Mouse (Mus musculus): Measurements from ENCODE around the gene Lctl. TPM values are rescaled to one million over a fixed set of nuclear protein-coding genes. Genes with fewer than 3 reads are reported as not detected.

Gene Lctl
- 0.38 and 0.55 TPM in 2 replicates for total RNA-seq (2012; rRNA removed)
- not detected in 2 replicates for total RNA-seq (2014; rRNA removed)
- polyA plus RNA-seq (2012; ENCODE audit: insufficient read length, low read depth), result 0.21 TPM in 1 of 2 replicates, not detected in the other

DNA sequence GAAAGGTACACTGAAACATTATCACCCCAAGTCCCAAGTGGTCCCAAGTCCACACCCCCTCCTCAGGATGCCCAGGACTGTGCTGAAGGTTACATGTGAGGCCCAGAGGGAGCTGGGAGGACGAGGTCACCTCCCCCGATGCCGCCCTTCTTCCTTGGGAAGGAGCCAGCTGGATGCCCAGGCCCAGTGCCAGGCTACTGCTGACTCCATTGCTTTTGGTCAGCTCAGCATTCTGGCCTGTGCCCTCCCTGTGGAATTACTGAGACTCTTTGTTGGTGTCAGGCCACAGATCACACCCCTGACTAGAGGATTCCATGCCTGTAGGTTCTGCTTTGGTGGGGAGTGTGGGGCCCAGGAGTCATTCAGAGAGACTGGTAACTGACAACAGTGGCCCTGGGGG lies at the start of gene Lctl:
Gene Lctl, plus strand, starts transcription at position 272 of the 400 bp plus-strand sequence.
- dilution Hi-C loops (cut with MboI; ENCODE audit: extremely low pct_ligation_motif_present, extremely low pct_unique_long_range_greater_than_20kb, low sequenced_read_pairs), result no loop called here
- H3K36me3 ChIP-seq (replicated peaks in 1 of 2; ENCODE audit: control insufficient read depth in 1 of 2, insufficient read depth in 1 of 2, low read length in 1 of 2), result no peaks in the 10 kb centered on the region

DNA sequence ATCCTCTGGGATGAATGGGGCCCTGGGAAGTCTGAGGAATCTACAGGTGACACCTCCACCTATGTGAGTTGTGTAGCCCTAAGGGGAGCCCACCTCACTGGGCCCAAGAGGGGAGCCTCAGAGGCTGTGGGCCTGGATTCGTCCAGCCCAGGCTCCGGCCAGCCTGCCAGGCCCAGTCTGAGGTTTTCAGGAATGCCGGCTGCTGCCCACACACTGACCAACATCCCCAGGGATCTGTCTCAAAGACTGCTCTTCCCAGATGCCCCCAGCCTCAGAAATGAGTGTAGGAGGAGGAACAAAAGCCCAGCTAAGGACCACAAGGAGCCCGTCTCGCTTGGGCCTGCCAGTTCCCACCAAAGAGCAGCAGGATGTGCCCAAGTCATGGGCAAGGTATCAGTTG lies 49.2 kb upstream of the Lctl start:
- no peaks in the 10 kb centered on the region for H3K79me2 ChIP-seq (replicated peaks; ENCODE audit: control insufficient read depth, extremely low read depth, insufficient read depth, poor library complexity, severe bottlenecking)
- no peak for DNase-seq (ENCODE audit: extremely low read depth)
- H3K4me3 ChIP-seq (replicated peaks in 1 of 3; ENCODE audit: low read depth in 2 of 3, low read length in 2 of 3, poor library complexity in 1 of 3), result no peak overlapping the region
- H3K27me3 ChIP-seq (replicated peaks), result peaks cover 26% of the 10 kb centered on the region
- H3K4me1 ChIP-seq (ENCODE audit: control insufficient read depth in 1 of 2, insufficient read depth in 2 of 2), result peaks cover 0 to 6% of the 10 kb centered on the region in 2 experiments; a peak in 1 of 4 replicates
- in situ Hi-C loops (cut with MboI; ENCODE audit: low pct_ligation_motif_present, low pct_unique_long_range_greater_than_20kb, low sequenced_read_pairs), result no loop called here
- no peak overlapping the region for H3K27ac ChIP-seq (ENCODE audit: insufficient read depth, low read depth)
- no peaks in the 10 kb centered on the region for H3K36me3 ChIP-seq (replicated peaks in 1 of 2; ENCODE audit: control insufficient read depth in 1 of 2, insufficient read depth in 1 of 2, low read length in 1 of 2)
- dilution Hi-C loops (cut with MboI; ENCODE audit: extremely low pct_ligation_motif_present, extremely low pct_unique_long_range_greater_than_20kb, low sequenced_read_pairs), result no loop called here
- H3K4me2 ChIP-seq (ENCODE audit: insufficient read depth, low read depth, poor library complexity, severe bottlenecking), result no peak overlapping the region
- no peak for TF ChIP-seq PAX5 (IDR thresholded peaks at IDR 0.05; ENCODE audit: low read length)
- TF ChIP-seq MXI1 (IDR thresholded peaks at IDR 0.05; ENCODE audit: low read depth, low read length), result no peak
- no peak for TF ChIP-seq HCFC1 (IDR thresholded peaks at IDR 0.05; ENCODE audit: low read depth, low read length)
- no peak for TF ChIP-seq USF2 (conservative IDR thresholded peaks at IDR 0.05; ENCODE audit: low read depth, low read length)
- no peak for TF ChIP-seq TCF12 (IDR thresholded peaks at IDR 0.05; ENCODE audit: low read depth, low read length)
- no peak for TF ChIP-seq JUN (IDR thresholded peaks at IDR 0.05; ENCODE audit: insufficient read depth, low read depth, low read length)
- TF ChIP-seq UBTF (IDR thresholded peaks at IDR 0.05; ENCODE audit: low read depth, low read length), result no peak
- TF ChIP-seq POLR2AphosphoS2 (IDR thresholded peaks at IDR 0.05; ENCODE audit: low read depth, low read length), result no peak
- TF ChIP-seq RAD21 (IDR thresholded peaks at IDR 0.05; ENCODE audit: low read depth, low read length), result no peak
- TF ChIP-seq CHD2 (IDR thresholded peaks at IDR 0.05; ENCODE audit: low read length), result no peak
- no peak for TF ChIP-seq USF1 (IDR thresholded peaks at IDR 0.05; ENCODE audit: low read depth, low read length)
- TF ChIP-seq ZNF384 (IDR thresholded peaks at IDR 0.05; ENCODE audit: low read depth, low read length), result no peak
- no peak for TF ChIP-seq CHD1 (IDR thresholded peaks at IDR 0.05; ENCODE audit: low read depth, low read length)
- no peaks in the 10 kb centered on the region for H3K9me3 ChIP-seq (replicated peaks; ENCODE audit: low read length)
- H3K9ac ChIP-seq (ENCODE audit: insufficient read depth, low read depth), result no peak overlapping the region

More for the DNA sequence above, at the start of gene Lctl:
- TF ChIP-seq CHD2 (IDR thresholded peaks at IDR 0.05; ENCODE audit: low read length) (no peak), TBP (conservative IDR thresholded peaks at IDR 0.05; ENCODE audit: low read depth, low read length) (no peak), RAD21 (IDR thresholded peaks at IDR 0.05; ENCODE audit: low read depth, low read length) (no peak), ZMIZ1 (IDR thresholded peaks at IDR 0.05; ENCODE audit: low read depth, low read length) (no peak), CHD1 (IDR thresholded peaks at IDR 0.05; ENCODE audit: low read depth, low read length) (no peak), NELFE (IDR thresholded peaks at IDR 0.05; ENCODE audit: low read depth, low read length) (no peak), NRF1 (IDR thresholded peaks at IDR 0.05; ENCODE audit: low read depth, low read length) (no peak), POLR2A (IDR thresholded peaks at IDR 0.05; ENCODE audit: low read depth, low read length) (no peak), SIN3A (IDR thresholded peaks at IDR 0.05; ENCODE audit: low read length) (no peak), PAX5 (IDR thresholded peaks at IDR 0.05; ENCODE audit: low read length) (no peak), UBTF (IDR thresholded peaks at IDR 0.05; ENCODE audit: low read depth, low read length) (no peak), KAT2A (IDR thresholded peaks at IDR 0.05; ENCODE audit: insufficient replicate concordance, low read length) (no peak), ELF1 (IDR thresholded peaks at IDR 0.05; ENCODE audit: low read depth, low read length) (no peak), MEF2A (IDR thresholded peaks at IDR 0.05; ENCODE audit: borderline replicate concordance, low read depth, low read length) (no peak), ZC3H11A (IDR thresholded peaks at IDR 0.05; ENCODE audit: low read depth, low read length) (no peak), MAFK (IDR thresholded peaks at IDR 0.05; ENCODE audit: insufficient replicate concordance, low read length) (no peak), MYC (IDR thresholded peaks at IDR 0.05; ENCODE audit: low read depth, low read length) (no peak), EP300 (IDR thresholded peaks at IDR 0.05; ENCODE audit: low read length) (no peak), HCFC1 (IDR thresholded peaks at IDR 0.05; ENCODE audit: low read depth, low read length) (no peak)
- no peak within 1 kb of the TSS for H3K4me3 ChIP-seq (replicated peaks in 1 of 3; ENCODE audit: low read depth in 2 of 3, low read length in 2 of 3, poor library complexity in 1 of 3)
- no peaks in the 10 kb centered on the region for H3K79me2 ChIP-seq (replicated peaks; ENCODE audit: control insufficient read depth, extremely low read depth, insufficient read depth, poor library complexity, severe bottlenecking)
- DNase-seq (ENCODE audit: extremely low read depth), result no peak
- no peak within 1 kb of the TSS for H3K4me2 ChIP-seq (ENCODE audit: insufficient read depth, low read depth, poor library complexity, severe bottlenecking)
- H3K9ac ChIP-seq (ENCODE audit: insufficient read depth, low read depth), result no peak within 1 kb of the TSS
- in situ Hi-C loops (cut with MboI; ENCODE audit: low pct_ligation_motif_present, low pct_unique_long_range_greater_than_20kb, low sequenced_read_pairs), result no loop called here
- H3K27me3 ChIP-seq (replicated peaks), result no peaks in the 10 kb centered on the region
- 0 out of 4 replicates have a peak, but pooled peaks cover 0 to 3% of the 10 kb centered on the region in 2 experiments for H3K4me1 ChIP-seq (ENCODE audit: control insufficient read depth in 1 of 2, insufficient read depth in 2 of 2)
- H3K9me3 ChIP-seq (replicated peaks; ENCODE audit: low read length), result no peaks in the 10 kb centered on the region
- no peak within 1 kb of the TSS for H3K27ac ChIP-seq (ENCODE audit: insufficient read depth, low read depth)
